Mouse (Mus musculus) embryonic facial prominence, embryonic 14.5 days (tissue): ENCODE measurements around the gene Eed. TPM values are rescaled to one million over a fixed set of nuclear protein-coding genes. Genes with fewer than 3 reads are reported as not detected.

Experiments used
- ATAC-seq: fragments of 200-750 bp; cut with Nextera tagmentation; 2 replicates; pipeline ENCODE4 v1.8.0; 2017; ENCODE audit warnings: low read depth, moderate number of reproducible peaks, moderate TSS enrichment
- DNase-seq: peaks from one replicate; pipeline ENCODE4 v3.0.0-alpha.2; 2015; ENCODE audit warnings: low spot score
- H3K27ac ChIP-seq: fragments of 300-500 bp; sonication (generic); replicated peaks from 2 replicates; pipeline ENCODE4 v1.5.1; 2014; ENCODE audit warnings: low read depth, mild to moderate bottlenecking, low read length, moderate library complexity
- H3K27me3 ChIP-seq: fragments of 300-500 bp; sonication (generic); replicated peaks from 2 replicates; pipeline ENCODE4 v1.6.1; 2014; ENCODE audit warnings: low read length; ENCODE audit not compliant: control insufficient read depth, insufficient read depth
- H3K36me3 ChIP-seq: fragments of 300-500 bp; sonication (generic); 2 replicates; pipeline ENCODE4 v1.6.1; 2014; ENCODE audit warnings: low read length, mixed read lengths; ENCODE audit not compliant: control insufficient read depth, insufficient read depth
- H3K4me1 ChIP-seq: fragments of 300-500 bp; sonication (generic); 2 replicates; pipeline ENCODE4 v1.6.1; 2014; ENCODE audit warnings: antibody characterized with exemption, low read length; ENCODE audit not compliant: control insufficient read depth, insufficient read depth
- H3K4me2 ChIP-seq: fragments of 300-500 bp; sonication (generic); 2 replicates; pipeline ENCODE4 v1.6.1; 2014; ENCODE audit warnings: low read depth, mild to moderate bottlenecking, low read length, moderate library complexity, mixed read lengths
- H3K4me3 ChIP-seq: fragments of 300-500 bp; sonication (generic); 2 replicates; pipeline ENCODE4 v1.5.1; 2014; ENCODE audit warnings: low read depth, mild to moderate bottlenecking, low read length
- H3K9ac ChIP-seq: fragments of 300-500 bp; sonication (generic); 2 replicates; pipeline ENCODE4 v1.6.1; 2014; ENCODE audit warnings: low read depth, mild to moderate bottlenecking, low read length, moderate library complexity, mixed read lengths
- H3K9me3 ChIP-seq: fragments of 300-500 bp; sonication (generic); 2 replicates; pipeline ENCODE4 v1.6.1; 2016; ENCODE audit warnings: low read length; ENCODE audit not compliant: control insufficient read depth
- WGBS: fragments of 180-500 bp; shearing (Covaris S2); extraction: QIAGEN DNeasy Blood & Tissue Kit; methylation state at CpG from one replicate; pipeline ENCODE4 v1.1.7; 2014; 5-methylcytosine and 5-hydroxymethylcytosine counted together
- polyA plus RNA-seq: library from polyadenylated mRNA; unstranded; fragments of >200 nt; fragmentation: Nextera tagmentation; extraction: Ambion mirVana; gene quantifications from 2 replicates; pipeline ENCODE4 v1.2.1, GENCODE M21; 2014

Gene Eed
- polyA plus RNA-seq, 1 experiment from 2014 or later, result 64.7 TPM

- DNase-seq (no peak), ATAC-seq (peak; percentile 57; the same call in 1 of the 2 replicates)
- no peak overlapping the region for H3K4me2 ChIP-seq
- H3K9me3 ChIP-seq, result no peaks in the 10 kb centered on the region
- WGBS, result 24% methylated on average over 5 of the region's 5 CpGs
- H3K36me3 ChIP-seq, result no peaks in the 10 kb centered on the region
- H3K27ac ChIP-seq, result no peak overlapping the region
- H3K4me1 ChIP-seq, result no peaks in the 10 kb centered on the region
- no peaks in the 10 kb centered on the region for H3K27me3 ChIP-seq
- H3K9ac ChIP-seq, result no peak overlapping the region
- no peak overlapping the region for H3K4me3 ChIP-seq
These were observed 36.3 kb upstream of the Eed start for GRCm38 (mm10) chr7:90016930-90017588.

GRCm38 (mm10) chr7:90016459-90016858, 35.7 kb upstream of the Eed start:
- no peaks in the 10 kb centered on the region for H3K4me1 ChIP-seq
- H3K4me2 ChIP-seq, result no peak overlapping the region
- no peaks in the 10 kb centered on the region for H3K27me3 ChIP-seq
- H3K36me3 ChIP-seq, result no peaks in the 10 kb centered on the region
- ATAC-seq (no peak), DNase-seq (peak; percentile 59)
- no peak overlapping the region for H3K9ac ChIP-seq
- no peak overlapping the region for H3K27ac ChIP-seq
- WGBS, result 66% methylated on average over 4 of the region's 4 CpGs
- no peak overlapping the region for H3K4me3 ChIP-seq
- H3K9me3 ChIP-seq, result no peaks in the 10 kb centered on the region

GRCm38 (mm10) chr7:90006667-90007653, 26.2 kb upstream of the Eed start:
- H3K27me3 ChIP-seq, result no peaks in the 10 kb centered on the region
- no peaks in the 10 kb centered on the region for H3K9me3 ChIP-seq
- no peaks in the 10 kb centered on the region for H3K36me3 ChIP-seq
- no peak overlapping the region for H3K4me2 ChIP-seq
- H3K4me1 ChIP-seq, result no peaks in the 10 kb centered on the region
- H3K27ac ChIP-seq, result no peak overlapping the region
- DNase-seq (no peak), ATAC-seq (no peak)
- no peak overlapping the region for H3K9ac ChIP-seq
- WGBS, result 44% methylated on average over 8 of the region's 8 CpGs
- H3K4me3 ChIP-seq, result no peak overlapping the region

GRCm38 (mm10) chr7:90004781-90005180, 24.0 kb upstream of the Eed start:
- Histone ChIP-seq H3K36me3 (no peaks in the 10 kb centered on the region), H3K9ac (no peak overlapping the region), H3K27me3 (no peaks in the 10 kb centered on the region), H3K4me2 (no peak overlapping the region), H3K4me1 (no peaks in the 10 kb centered on the region), H3K27ac (no peak overlapping the region), H3K4me3 (no peak overlapping the region), H3K9me3 (no peaks in the 10 kb centered on the region)
- WGBS, result 92% methylated on average over 3 of the region's 3 CpGs
- DNase-seq (no peak), ATAC-seq (no peak)

- Histone ChIP-seq H3K27ac (no peak overlapping the region), H3K4me2 (no peak overlapping the region), H3K4me1 (no peaks in the 10 kb centered on the region), H3K9me3 (no peaks in the 10 kb centered on the region), H3K36me3 (no peaks in the 10 kb centered on the region), H3K27me3 (no peaks in the 10 kb centered on the region), H3K9ac (no peak overlapping the region), H3K4me3 (no peak overlapping the region)
- no peak for DNase-seq
- ATAC-seq, result no peak
- WGBS, result 66% methylated on average over 2 of the region's 2 CpGs
These were observed 21.6 kb upstream of the Eed start for GRCm38 (mm10) chr7:90002375-90002774.

GRCm38 (mm10) chr7:89999491-89999890, 18.7 kb upstream of the Eed start:
- no peaks in the 10 kb centered on the region for H3K4me1 ChIP-seq
- no peak overlapping the region for H3K4me2 ChIP-seq
- no peak for ATAC-seq
- no peak overlapping the region for H3K4me3 ChIP-seq
- DNase-seq, result no peak
- H3K9ac ChIP-seq, result no peak overlapping the region
- no peaks in the 10 kb centered on the region for H3K27me3 ChIP-seq
- WGBS, result 97% methylated on average over 5 of the region's 5 CpGs
- H3K27ac ChIP-seq, result no peak overlapping the region
- H3K9me3 ChIP-seq, result no peaks in the 10 kb centered on the region
- no peaks in the 10 kb centered on the region for H3K36me3 ChIP-seq

GRCm38 (mm10) chr7:89998624-89999006, 17.8 kb upstream of the Eed start:
- Histone ChIP-seq H3K9ac (no peak overlapping the region), H3K4me2 (no peak overlapping the region), H3K9me3 (no peaks in the 10 kb centered on the region), H3K4me3 (no peak overlapping the region), H3K27ac (no peak overlapping the region), H3K4me1 (no peaks in the 10 kb centered on the region), H3K27me3 (no peaks in the 10 kb centered on the region), H3K36me3 (no peaks in the 10 kb centered on the region)
- 71% methylated on average over 2 of the region's 2 CpGs for WGBS
- ATAC-seq (peak; percentile 62; the same call in 1 of the 2 replicates), DNase-seq (no peak)

- DNase-seq (peak; percentile 83), ATAC-seq (peak; percentile 81)
- WGBS, result 16% methylated on average over 10 of the region's 10 CpGs
- Histone ChIP-seq H3K27me3 (no peaks in the 10 kb centered on the region), H3K36me3 (no peaks in the 10 kb centered on the region), H3K4me2 (no peak overlapping the region), H3K9ac (no peak overlapping the region), H3K27ac (no peak overlapping the region), H3K9me3 (no peaks in the 10 kb centered on the region), H3K4me3 (no peak overlapping the region), H3K4me1 (no peaks in the 10 kb centered on the region)
These were observed 17.3 kb upstream of the Eed start for GRCm38 (mm10) chr7:89998006-89998623.
